Mouse (Mus musculus) embryonic facial prominence, embryonic 15.5 days (tissue): ENCODE measurements around the gene Pih1h3b. TPM values are rescaled to one million over a fixed set of nuclear protein-coding genes. Genes with fewer than 3 reads are reported as not detected.
A peak's percentile ranks its signal among the peaks of the same experiment; 100 is the strongest.

ENCODE experiments used
- ATAC-seq: fragments of 200-750 bp; cut with Nextera tagmentation; 2 replicates; pipeline ENCODE4 v1.8.0; 2017; ENCODE audit warnings: low read depth, moderate TSS enrichment; ENCODE audit not compliant: insufficient number of reproducible peaks, low FRiP score, low TSS enrichment
- H3K27ac ChIP-seq: fragments of 300-500 bp; sonication (generic); replicated peaks from 2 replicates; pipeline ENCODE4 v1.5.1; 2015; ENCODE audit warnings: mild to moderate bottlenecking, inconsistent platforms
- H3K27me3 ChIP-seq: fragments of 300-500 bp; sonication (generic); 2 replicates; pipeline ENCODE4 v1.6.1; 2015; ENCODE audit warnings: inconsistent platforms
- H3K36me3 ChIP-seq: fragments of 300-500 bp; sonication (generic); 2 replicates; pipeline ENCODE4 v1.6.1; 2015; ENCODE audit warnings: mild to moderate bottlenecking, inconsistent platforms
- H3K4me1 ChIP-seq: fragments of 300-500 bp; sonication (generic); 2 replicates; pipeline ENCODE4 v1.6.1; 2015; ENCODE audit warnings: inconsistent platforms
- H3K4me2 ChIP-seq: fragments of 300-500 bp; sonication (generic); replicated peaks from 2 replicates; pipeline ENCODE4 v1.6.1; 2015; ENCODE audit warnings: mild to moderate bottlenecking, inconsistent platforms
- H3K4me3 ChIP-seq: fragments of 300-500 bp; sonication (generic); replicated peaks from 2 replicates; pipeline ENCODE4 v1.5.1; 2015; ENCODE audit warnings: mild to moderate bottlenecking, inconsistent platforms
- H3K9ac ChIP-seq: fragments of 300-500 bp; sonication (generic); 2 replicates; pipeline ENCODE4 v1.6.1; 2015; ENCODE audit warnings: inconsistent platforms
- H3K9me3 ChIP-seq: fragments of 300-500 bp; sonication (generic); replicated peaks from 2 replicates; pipeline ENCODE4 v1.6.1; 2016; ENCODE audit warnings: inconsistent platforms
- WGBS: fragments of 180-500 bp; shearing (Covaris S2); methylation state at CpG from one replicate; pipeline ENCODE4 v1.1.7; 2015; 5-methylcytosine and 5-hydroxymethylcytosine counted together
- polyA plus RNA-seq: library from polyadenylated mRNA; unstranded; fragments of >200 nt; fragmentation: Nextera tagmentation; extraction: Ambion mirVana; gene quantifications from 2 replicates; pipeline ENCODE4 v1.2.1, GENCODE M21; 2015

Pih1h3b gene
- polyA plus RNA-seq, result 0.14 and 0.67 TPM in 2 replicates

DNA sequence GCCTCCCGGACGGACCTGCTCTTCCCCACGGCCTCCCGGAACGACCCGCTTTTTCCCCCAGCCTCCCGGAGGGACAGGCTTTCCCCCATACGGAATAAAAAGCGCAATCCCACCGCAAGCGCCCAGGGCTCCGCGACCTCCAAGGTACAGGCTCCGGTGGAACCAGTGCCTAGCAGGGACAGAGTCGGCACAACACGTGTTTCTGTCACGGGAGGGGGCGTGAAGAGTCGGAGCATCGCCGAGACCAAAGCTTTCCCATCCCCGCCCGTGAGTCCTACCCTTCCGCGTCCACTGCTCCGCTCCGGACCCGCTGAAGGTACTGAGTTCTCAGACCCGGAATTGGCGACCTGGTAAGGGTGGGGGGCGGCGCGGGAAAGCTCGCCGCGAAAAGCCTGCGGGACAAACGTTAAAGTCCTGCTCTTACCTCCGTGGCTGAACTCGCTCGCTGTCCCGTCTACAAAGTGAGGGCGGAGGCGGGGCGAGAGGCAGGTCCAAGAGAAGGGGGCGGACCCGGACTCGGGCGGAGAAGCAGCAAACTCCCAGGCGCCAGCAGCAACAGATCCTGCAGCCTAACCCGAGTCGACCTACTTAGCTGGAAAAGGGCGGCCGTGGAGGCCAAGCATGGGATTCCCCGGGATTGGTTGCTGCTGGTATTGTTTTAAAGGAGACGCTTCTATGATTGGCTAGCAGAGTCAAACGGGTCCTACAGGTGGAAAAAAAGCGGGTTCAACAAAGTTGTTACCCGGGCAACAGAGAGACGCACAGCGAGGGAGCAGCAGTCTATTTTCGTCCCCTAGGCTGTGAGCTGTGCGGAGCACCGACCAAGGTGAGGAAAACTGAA lies at the start of gene Pih1h3b, which contains the start of gene Nup62cl:
TSS of gene Pih1h3b (plus strand) at position 745 of the 841 bp plus-strand sequence.
TSS of gene Nup62cl (minus strand) at position 578 of the 841 bp plus-strand sequence.
- peaks cover 5% of the 10 kb centered on the region; the same call in 1 of the 2 replicates for H3K4me1 ChIP-seq
- H3K4me3 ChIP-seq, result peak within 1 kb of the TSS; percentile 42
- H3K27ac ChIP-seq, result no peak within 1 kb of the TSS
- 26% methylated on average over 64 of the region's 64 CpGs for WGBS
- H3K9me3 ChIP-seq, result no peaks in the 10 kb centered on the region
- no peaks in the 10 kb centered on the region for H3K36me3 ChIP-seq
- H3K4me2 ChIP-seq, result peak within 1 kb of the TSS; percentile 49
- peak; percentile 54 for ATAC-seq
- peaks cover 21% of the 10 kb centered on the region for H3K27me3 ChIP-seq
- no peak within 1 kb of the TSS for H3K9ac ChIP-seq

GRCm38 (mm10) chrX:140060886-140061874 lies 1.5 kb upstream of the Pih1h3b start:
- Histone ChIP-seq H3K27me3 (peaks cover 21% of the 10 kb centered on the region), H3K9ac (no peak overlapping the region)
- no peak for ATAC-seq

DNA sequence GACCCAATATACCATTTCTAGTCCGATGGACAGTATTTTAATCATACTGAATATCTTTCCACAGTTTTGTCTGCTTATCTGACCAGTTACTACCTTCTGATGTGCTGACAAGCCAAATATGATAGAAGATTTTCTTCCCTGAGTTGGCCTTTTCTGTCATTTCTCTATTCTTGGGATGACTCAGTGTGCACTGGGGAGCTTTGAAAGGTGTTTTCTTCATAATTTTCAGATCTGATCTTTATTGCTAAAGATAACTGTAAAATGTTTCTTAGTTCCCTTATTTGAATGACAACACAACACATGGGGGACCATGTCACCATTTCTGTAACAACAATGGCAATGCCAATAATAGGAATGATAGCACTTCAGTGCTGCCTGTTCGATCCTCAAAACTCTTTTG lies 19.9 kb downstream of the Pih1h3b start:
- H3K9me3 ChIP-seq, result no peaks in the 10 kb centered on the region
- no peak overlapping the region for H3K27ac ChIP-seq
- H3K4me1 ChIP-seq, result no peaks in the 10 kb centered on the region
- ATAC-seq, result no peak
- no peaks in the 10 kb centered on the region for H3K27me3 ChIP-seq
- no peak overlapping the region for H3K9ac ChIP-seq
- H3K4me2 ChIP-seq, result no peak overlapping the region
- H3K36me3 ChIP-seq, result no peaks in the 10 kb centered on the region
- WGBS, result 93% methylated on average over 2 of the region's 2 CpGs
- no peak overlapping the region for H3K4me3 ChIP-seq

More at GRCm38 (mm10) chrX:140060886-140061874, 1.5 kb upstream of the Pih1h3b start:
- peak overlapping the region; percentile 49 for H3K4me2 ChIP-seq
- peaks cover 5% of the 10 kb centered on the region; the same call in 1 of the 2 replicates for H3K4me1 ChIP-seq
- H3K36me3 ChIP-seq, result no peaks in the 10 kb centered on the region
- peak overlapping the region; percentile 42 for H3K4me3 ChIP-seq
- no peak overlapping the region for H3K27ac ChIP-seq
- H3K9me3 ChIP-seq, result no peaks in the 10 kb centered on the region
- 23% methylated on average over 88 of the region's 90 CpGs for WGBS

- Histone ChIP-seq H3K4me3 (no peak overlapping the region), H3K9me3 (no peaks in the 10 kb centered on the region), H3K9ac (no peak overlapping the region), H3K36me3 (no peaks in the 10 kb centered on the region), H3K4me2 (no peak overlapping the region), H3K27ac (no peak overlapping the region), H3K27me3 (0 out of 2 replicates have a peak, but pooled peaks cover 3% of the 10 kb centered on the region), H3K4me1 (no peaks in the 10 kb centered on the region)
- ATAC-seq, result no peak
- WGBS, result 73% methylated on average over 2 of the region's 2 CpGs
Observed at GRCm38 (mm10) chrX:140094066-140094465, 31.4 kb downstream of the Pih1h3b start.

Other genes with a start within 250 kb of the Pih1h3b start
- 16.3 and 22.4 TPM in 2 replicates for gene Morc4, start 191.2 kb upstream of the Pih1h3b start, polyA plus RNA-seq
- gene Rbm41, start 64.3 kb upstream of the Pih1h3b start, polyA plus RNA-seq, result 4.1 and 4.3 TPM in 2 replicates
- 1.8 and 2.5 TPM in 2 replicates for gene Nup62cl, start 167 bp upstream of the Pih1h3b start, polyA plus RNA-seq